Mouse (Mus musculus) heart, adult 2 months (tissue): ENCODE data around the gene Spag7.

Experiments
- CTCF ChIP-seq: fragments of 200-600 bp; IDR thresholded peaks from 2 replicates; pipeline ENCODE4 v1.8.1; 2022; ENCODE audit warnings: antibody characterized with exemption, mild to moderate bottlenecking, moderate library complexity
- EP300 ChIP-seq: fragments of 200-500 bp; IDR thresholded peaks from 2 replicates; pipeline ENCODE4 v1.6.1; 2011; ENCODE audit warnings: low read depth, low read length, control low read depth; ENCODE audit not compliant: insufficient read depth
- POLR2A ChIP-seq: fragments of 200-500 bp; IDR thresholded peaks from 2 replicates; pipeline ENCODE4 v1.6.1; 2011; ENCODE audit warnings: mild to moderate bottlenecking, low read depth, low read length, control low read depth; ENCODE audit not compliant: insufficient read depth

- no peak for TF ChIP-seq POLR2A
- no peak for TF ChIP-seq EP300
- no peak for TF ChIP-seq CTCF
Observed at GRCm38 (mm10) chr11:70657573-70657972, 11.6 kb downstream of the Spag7 start.
